Mouse (Mus musculus) heart, adult 2 months (tissue): Measurements from ENCODE around the gene D430042O09Rik. TPM values are rescaled to one million over a fixed set of nuclear protein-coding genes. Genes with fewer than 3 reads are reported as not detected.

Experiments
- DNase-seq, 2 experiments: peaks; one replicate each; pipeline ENCODE4 v3.0.0; 2021
- H3K27ac ChIP-seq: fragments of 200-600 bp; 2 replicates; pipeline ENCODE4 v1.8.1; 2022
- H3K27me3 ChIP-seq: fragments of 200-500 bp; 2 replicates; pipeline ENCODE4 v1.6.1; 2012; ENCODE audit warnings: mild to moderate bottlenecking, low read length, inconsistent platforms, mixed read lengths; ENCODE audit not compliant: control insufficient read depth, insufficient read depth
- H3K36me3 ChIP-seq: fragments of 200-500 bp; 2 replicates; pipeline ENCODE4 v1.6.1; 2012; ENCODE audit warnings: low read length, inconsistent platforms; ENCODE audit not compliant: control insufficient read depth, insufficient read depth
- H3K4me1 ChIP-seq: fragments of 200-500 bp; 2 replicates; pipeline ENCODE4 v1.6.1; 2011; ENCODE audit warnings: low read length; ENCODE audit not compliant: control insufficient read depth, insufficient read depth
- H3K4me3 ChIP-seq: fragments of 200-600 bp; 2 replicates; pipeline ENCODE4 v1.8.1; 2022
- H3K79me2 ChIP-seq: fragments of 200-500 bp; replicated peaks from 2 replicates; pipeline ENCODE4 v1.6.1; 2012; ENCODE audit warnings: mild to moderate bottlenecking, inconsistent platforms, low read length, moderate library complexity, mixed read lengths; ENCODE audit not compliant: control insufficient read depth, insufficient read depth
- H3K9ac ChIP-seq: fragments of 200-500 bp; 2 replicates; pipeline ENCODE4 v1.6.1; 2012; ENCODE audit warnings: low read depth, mild to moderate bottlenecking, control low read depth, inconsistent platforms, low read length, mixed read lengths
- CTCF ChIP-seq: fragments of 200-600 bp; IDR thresholded peaks from 2 replicates; pipeline ENCODE4 v1.8.1; 2022; ENCODE audit warnings: antibody characterized with exemption, mild to moderate bottlenecking, moderate library complexity
- EP300 ChIP-seq: fragments of 200-500 bp; IDR thresholded peaks from 2 replicates; pipeline ENCODE4 v1.6.1; 2011; ENCODE audit warnings: low read depth, low read length, control low read depth; ENCODE audit not compliant: insufficient read depth
- POLR2A ChIP-seq: fragments of 200-500 bp; IDR thresholded peaks from 2 replicates; pipeline ENCODE4 v1.6.1; 2011; ENCODE audit warnings: mild to moderate bottlenecking, low read depth, low read length, control low read depth; ENCODE audit not compliant: insufficient read depth
- WGBS: fragments of 180-500 bp; shearing (Covaris S2); methylation state at CpG from one replicate; pipeline ENCODE4 v1.1.7; 2018; 5-methylcytosine and 5-hydroxymethylcytosine counted together
- intact Hi-C: fragments of 180-260 bp; cut with DNase I; formaldehyde crosslinking; loops from one replicate; pipeline ENCODE4 v1.15.1; 2025
- polyA plus RNA-seq: library from polyadenylated mRNA; depleted of rRNA; stranded (reverse); fragments of >200 nt; gene quantifications from 2 replicates; pipeline ENCODE4 v1.2.3, GENCODE M21; 2012
- total RNA-seq, 2 experiments: library from RNA; stranded (reverse); gene quantifications; 2 replicates each; pipeline ENCODE4 v1.2.3; 2021

D430042O09Rik gene
- total and polyA plus RNA-seq, 3 experiments: 8.2 to 11.5 (median 9.3) TPM

DNA sequence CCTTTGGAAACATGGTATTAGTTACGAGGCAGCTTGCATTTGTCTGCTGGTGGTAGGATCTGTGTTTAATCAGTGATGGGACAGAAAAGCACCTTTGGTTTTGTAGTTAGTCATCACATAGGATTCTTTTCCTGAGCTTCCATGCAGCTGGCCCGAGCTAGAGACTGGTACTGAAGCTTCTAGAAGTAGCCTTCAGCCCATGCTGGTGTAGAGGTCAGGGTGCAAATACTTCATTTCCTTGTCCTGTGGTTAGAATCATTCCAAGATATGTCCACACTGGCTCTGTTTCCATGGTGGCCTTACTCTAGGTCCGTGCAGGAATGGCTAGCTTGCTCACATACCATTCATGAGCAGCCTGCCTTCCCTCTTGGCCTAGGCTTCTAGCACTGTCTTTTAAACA, 119.2 kb downstream of the D430042O09Rik start:
- Histone ChIP-seq H3K36me3 (no peaks in the 10 kb centered on the region), H3K4me3 (no peak overlapping the region), H3K4me1 (peaks cover 2% of the 10 kb centered on the region; the same call in 1 of the 2 replicates), H3K79me2 (no peaks in the 10 kb centered on the region), H3K27me3 (no peaks in the 10 kb centered on the region), H3K9ac (no peak overlapping the region), H3K27ac (no peak overlapping the region)
- intact Hi-C loops: no loop called here
- no peak for TF ChIP-seq EP300
- no peak for TF ChIP-seq POLR2A
- TF ChIP-seq CTCF: no peak
- DNase-seq: no peak
- 68% methylated on average over 3 of the region's 3 CpGs for WGBS

DNA sequence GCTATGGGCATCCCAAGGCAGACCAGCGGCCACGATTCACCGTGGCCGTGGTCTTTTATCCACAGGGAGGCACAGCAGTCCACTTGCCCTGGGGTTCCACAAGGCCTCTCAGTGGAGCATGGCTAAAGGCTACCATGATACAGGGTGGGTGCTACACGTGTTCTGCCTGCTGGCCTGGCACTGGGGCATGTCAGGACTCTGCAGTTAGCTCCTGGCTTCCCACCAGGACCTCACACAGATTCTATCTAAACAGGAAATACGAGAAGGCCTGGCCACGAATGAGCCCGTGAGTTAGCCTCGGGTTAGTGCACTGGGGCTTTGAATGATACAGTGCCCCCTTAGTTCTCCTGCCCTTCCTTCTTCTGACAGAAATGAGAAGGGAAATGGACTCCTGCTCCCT, 119.7 kb downstream of the D430042O09Rik start:
- no peak overlapping the region for H3K4me3 ChIP-seq
- peaks cover 2% of the 10 kb centered on the region; the same call in 1 of the 2 replicates for H3K4me1 ChIP-seq
- no peaks in the 10 kb centered on the region for H3K27me3 ChIP-seq
- H3K9ac ChIP-seq: no peak overlapping the region
- 56% methylated on average over 9 of the region's 9 CpGs for WGBS
- TF ChIP-seq POLR2A (no peak), EP300 (no peak), CTCF (no peak)
- no peaks in the 10 kb centered on the region for H3K79me2 ChIP-seq
- no peak overlapping the region for H3K27ac ChIP-seq
- H3K36me3 ChIP-seq: no peaks in the 10 kb centered on the region
- no peak for DNase-seq
- intact Hi-C loops: no loop called here

DNA sequence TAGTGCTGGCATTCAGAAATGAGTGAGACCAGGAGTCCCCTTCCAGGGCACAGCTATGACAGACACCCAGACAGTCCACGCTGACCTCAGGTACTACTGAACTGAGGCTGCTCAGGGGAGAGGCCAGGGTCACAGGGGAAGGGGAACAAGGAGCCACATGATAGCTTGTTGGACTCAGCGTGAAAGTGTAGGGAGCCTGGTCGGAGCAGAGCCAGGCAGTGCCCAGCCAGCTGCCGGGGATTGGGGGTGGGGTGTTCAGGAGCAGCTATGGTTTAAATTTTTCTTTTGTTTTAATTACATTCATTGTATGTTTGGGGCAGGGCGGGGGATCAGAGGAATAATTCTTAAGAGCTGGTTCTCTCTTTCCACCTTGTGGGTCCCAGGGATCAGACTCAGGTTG, 120.9 kb downstream of the D430042O09Rik start:
- TF ChIP-seq EP300 (no peak), CTCF (no peak), POLR2A (no peak)
- Histone ChIP-seq H3K4me1 (peaks cover 2% of the 10 kb centered on the region; the same call in 1 of the 2 replicates), H3K27ac (no peak overlapping the region), H3K4me3 (no peak overlapping the region), H3K9ac (no peak overlapping the region), H3K36me3 (no peaks in the 10 kb centered on the region), H3K27me3 (no peaks in the 10 kb centered on the region), H3K79me2 (no peaks in the 10 kb centered on the region)
- 72% methylated on average over 5 of the region's 5 CpGs for WGBS
- DNase-seq: no peak
- intact Hi-C loops: no loop called here

DNA sequence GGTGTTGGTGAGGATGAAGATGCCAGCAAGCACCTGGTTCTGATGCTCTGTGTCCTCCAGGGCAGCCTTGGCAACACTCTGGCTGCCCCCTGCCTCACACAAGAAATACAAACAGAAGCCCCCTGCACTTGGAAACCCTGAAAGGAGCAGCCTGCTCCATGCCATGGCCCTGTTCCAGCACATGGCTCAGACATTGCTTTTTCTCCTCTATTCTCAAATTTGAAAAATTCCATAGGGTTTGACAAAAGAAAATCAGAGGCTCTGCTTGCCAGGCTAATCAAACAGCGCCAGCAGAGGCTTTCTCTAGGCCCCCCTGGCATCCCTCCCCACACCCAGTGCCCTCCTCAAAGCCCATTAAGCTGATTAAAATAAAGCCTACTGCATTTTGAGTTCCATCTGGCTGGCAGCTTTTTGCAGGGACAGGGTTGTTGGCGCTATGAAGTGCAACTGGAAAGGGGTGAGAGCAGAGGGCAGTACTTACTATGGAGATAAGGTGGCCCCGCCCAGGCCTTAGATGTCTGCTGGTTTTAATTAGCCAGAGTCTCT, 121.5 kb downstream of the D430042O09Rik start:
- H3K36me3 ChIP-seq: no peaks in the 10 kb centered on the region
- no peak overlapping the region for H3K9ac ChIP-seq
- no peak overlapping the region for H3K4me3 ChIP-seq
- intact Hi-C loops: no loop called here
- no peaks in the 10 kb centered on the region for H3K79me2 ChIP-seq
- TF ChIP-seq EP300: no peak
- TF ChIP-seq POLR2A: no peak
- DNase-seq: peak in 1 of 2 experiments; percentile 48
- 40% methylated on average over 3 of the region's 3 CpGs for WGBS
- no peaks in the 10 kb centered on the region for H3K27me3 ChIP-seq
- no peak overlapping the region for H3K27ac ChIP-seq
- peaks cover 2% of the 10 kb centered on the region; the same call in 1 of the 2 replicates for H3K4me1 ChIP-seq

DNA sequence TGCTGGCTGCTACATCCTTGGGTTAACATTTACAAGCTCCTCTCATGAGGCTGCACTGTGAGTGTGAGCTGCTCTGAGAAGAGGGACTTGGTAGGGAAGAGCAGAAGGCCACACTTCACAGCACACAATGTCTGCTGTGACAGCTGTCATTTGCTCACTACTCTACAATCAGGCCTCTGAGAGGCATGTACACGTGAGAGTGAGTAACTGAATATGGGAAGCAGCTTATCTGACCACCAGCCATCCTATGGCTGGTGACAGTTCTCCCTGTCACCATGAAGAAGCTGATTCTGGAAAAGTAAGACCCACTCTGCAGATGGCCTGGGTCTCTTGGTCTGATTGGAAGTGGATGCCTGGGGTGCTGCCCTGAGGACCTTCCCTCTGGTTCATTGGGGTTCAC, 125.1 kb downstream of the D430042O09Rik start:
- Histone ChIP-seq H3K4me1 (peaks cover 2% of the 10 kb centered on the region; the same call in 1 of the 2 replicates), H3K36me3 (no peaks in the 10 kb centered on the region), H3K27ac (no peak overlapping the region), H3K4me3 (no peak overlapping the region), H3K79me2 (no peaks in the 10 kb centered on the region), H3K9ac (no peak overlapping the region), H3K27me3 (no peaks in the 10 kb centered on the region)
- WGBS: 52% methylated on average over 1 of the region's 1 CpGs
- intact Hi-C loops: no loop called here
- no peak for DNase-seq
- TF ChIP-seq CTCF: no peak
- TF ChIP-seq POLR2A: no peak
- no peak for TF ChIP-seq EP300

DNA sequence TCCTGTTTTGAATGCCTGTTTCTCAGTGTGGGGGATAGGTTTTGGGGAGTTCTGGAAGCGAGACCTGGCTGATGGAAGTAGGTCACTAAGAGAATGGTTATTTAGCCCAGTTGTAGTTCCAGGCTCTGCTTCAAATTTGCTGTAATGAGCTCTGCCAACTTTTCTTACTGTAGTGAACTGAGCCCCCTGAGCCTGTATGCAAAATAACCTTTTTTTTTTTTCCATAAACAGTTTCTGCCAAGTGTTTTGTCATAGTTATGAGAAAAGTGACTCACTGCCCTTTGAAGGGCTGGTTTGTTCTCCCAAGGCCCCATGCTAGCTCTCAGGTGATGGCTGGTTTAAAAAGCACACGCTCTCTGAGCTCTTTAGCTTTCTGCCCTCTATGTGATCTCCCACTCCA, 125.8 kb downstream of the D430042O09Rik start:
- H3K79me2 ChIP-seq: no peaks in the 10 kb centered on the region
- intact Hi-C loops: no loop called here
- H3K4me3 ChIP-seq: no peak overlapping the region
- WGBS: 90% methylated on average over 2 of the region's 2 CpGs
- H3K36me3 ChIP-seq: no peaks in the 10 kb centered on the region
- H3K4me1 ChIP-seq: peaks cover 2% of the 10 kb centered on the region; the same call in 1 of the 2 replicates
- H3K9ac ChIP-seq: no peak overlapping the region
- H3K27ac ChIP-seq: no peak overlapping the region
- no peak for TF ChIP-seq CTCF
- no peak for TF ChIP-seq POLR2A
- no peak for TF ChIP-seq EP300
- H3K27me3 ChIP-seq: no peaks in the 10 kb centered on the region
- DNase-seq: no peak
